Mouse (Mus musculus): ENCODE measurements around the gene Ush1g. TPM values are rescaled to one million over a fixed set of nuclear protein-coding genes. Genes with fewer than 3 reads are reported as not detected.

Gene Ush1g
- polyA plus RNA-seq, 1 experiment, result 2.0 TPM

GRCm38 (mm10) chr11:115273735-115274134 is 48.1 kb downstream of the Ush1g start:
- no peak overlapping the region for H3K27ac ChIP-seq (ENCODE audit: insufficient read depth, low read length)
- DNase-seq (ENCODE audit: low read depth in 1 of 2, low spot score in 2 of 2), result no peak
- TF ChIP-seq CTCF (IDR thresholded peaks at IDR 0.05; ENCODE audit: extremely low read depth, insufficient read depth, insufficient read length, insufficient replicate concordance) (no peak), POLR2A (IDR thresholded peaks at IDR 0.05; ENCODE audit: low read depth, low read length) (no peak)
- H3K4me3 ChIP-seq (ENCODE audit: extremely low read depth, insufficient read depth, insufficient read length), result no peak overlapping the region
- peaks cover 14% of the 10 kb centered on the region; the same call in 1 of the 2 replicates for H3K4me1 ChIP-seq (ENCODE audit: control insufficient read depth, insufficient read depth, insufficient read length)
- no peaks in the 10 kb centered on the region for H3K27me3 ChIP-seq (ENCODE audit: control insufficient read depth, insufficient read depth, low read length)
- peaks cover 9% of the 10 kb centered on the region for H3K36me3 ChIP-seq (ENCODE audit: control insufficient read depth, insufficient read depth, low read length)
- 82% methylated on average over 7 of the region's 7 CpGs for WGBS

DNA sequence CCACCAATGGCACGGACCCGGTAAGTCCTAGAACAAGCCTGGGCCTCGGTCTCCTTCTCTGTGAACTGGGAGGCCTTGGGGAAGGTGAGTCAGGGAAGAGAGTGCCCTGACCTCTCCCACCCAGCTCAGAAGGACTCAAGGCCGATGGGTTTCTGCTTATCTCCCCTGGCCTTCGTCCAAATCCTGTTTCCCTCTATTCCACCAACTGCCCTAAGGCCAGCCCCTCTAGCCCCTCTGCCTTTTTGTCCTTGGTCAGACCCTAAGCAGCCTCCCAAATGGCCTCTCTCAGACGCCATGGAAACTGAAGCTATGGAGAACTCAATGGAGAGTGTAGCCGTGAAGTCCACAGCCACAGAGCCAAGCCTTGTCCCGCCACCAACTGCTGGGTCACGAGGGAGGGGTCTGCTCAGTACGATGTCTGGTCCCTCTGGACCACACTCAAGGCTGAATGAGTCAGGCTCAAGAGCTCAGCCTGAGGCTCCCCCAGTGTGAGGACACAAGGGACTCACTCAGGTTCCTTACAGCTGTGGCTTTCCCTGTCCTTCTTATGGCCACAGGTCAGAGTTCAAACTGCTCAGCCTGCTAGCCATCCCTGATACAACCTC is 48.8 kb downstream of the Ush1g start:
- Histone ChIP-seq H3K4me1 (ENCODE audit: control insufficient read depth, insufficient read depth, insufficient read length) (peaks cover 14% of the 10 kb centered on the region; the same call in 1 of the 2 replicates), H3K27ac (ENCODE audit: insufficient read depth, low read length) (no peak overlapping the region), H3K27me3 (ENCODE audit: control insufficient read depth, insufficient read depth, low read length) (peaks cover 1% of the 10 kb centered on the region), H3K36me3 (ENCODE audit: control insufficient read depth, insufficient read depth, low read length) (peaks cover 15% of the 10 kb centered on the region), H3K4me3 (ENCODE audit: extremely low read depth, insufficient read depth, insufficient read length) (no peak overlapping the region)
- TF ChIP-seq POLR2A (IDR thresholded peaks at IDR 0.05; ENCODE audit: low read depth, low read length) (no peak), CTCF (IDR thresholded peaks at IDR 0.05; ENCODE audit: extremely low read depth, insufficient read depth, insufficient read length, insufficient replicate concordance) (no peak)
- WGBS, result 86% methylated on average over 10 of the region's 10 CpGs
- no peak for DNase-seq (ENCODE audit: low read depth in 1 of 2, low spot score in 2 of 2)

- H3K36me3 ChIP-seq (ENCODE audit: control insufficient read depth, insufficient read depth, low read length), result peaks cover 15% of the 10 kb centered on the region
- no peak for TF ChIP-seq POLR2A (IDR thresholded peaks at IDR 0.05; ENCODE audit: low read depth, low read length)
- TF ChIP-seq CTCF (IDR thresholded peaks at IDR 0.05; ENCODE audit: extremely low read depth, insufficient read depth, insufficient read length, insufficient replicate concordance), result no peak
- WGBS, result 90% methylated on average over 10 of the region's 10 CpGs
- H3K4me1 ChIP-seq (ENCODE audit: control insufficient read depth, insufficient read depth, insufficient read length), result peaks cover 16% of the 10 kb centered on the region
- no peak for DNase-seq (ENCODE audit: low read depth in 1 of 2, low spot score in 2 of 2)
- no peak overlapping the region for H3K27ac ChIP-seq (ENCODE audit: insufficient read depth, low read length)
- H3K27me3 ChIP-seq (ENCODE audit: control insufficient read depth, insufficient read depth, low read length), result peaks cover 12% of the 10 kb centered on the region
- no peak overlapping the region for H3K4me3 ChIP-seq (ENCODE audit: extremely low read depth, insufficient read depth, insufficient read length)
These were observed 50.4 kb downstream of the Ush1g start for GRCm38 (mm10) chr11:115271481-115271880.

DNA sequence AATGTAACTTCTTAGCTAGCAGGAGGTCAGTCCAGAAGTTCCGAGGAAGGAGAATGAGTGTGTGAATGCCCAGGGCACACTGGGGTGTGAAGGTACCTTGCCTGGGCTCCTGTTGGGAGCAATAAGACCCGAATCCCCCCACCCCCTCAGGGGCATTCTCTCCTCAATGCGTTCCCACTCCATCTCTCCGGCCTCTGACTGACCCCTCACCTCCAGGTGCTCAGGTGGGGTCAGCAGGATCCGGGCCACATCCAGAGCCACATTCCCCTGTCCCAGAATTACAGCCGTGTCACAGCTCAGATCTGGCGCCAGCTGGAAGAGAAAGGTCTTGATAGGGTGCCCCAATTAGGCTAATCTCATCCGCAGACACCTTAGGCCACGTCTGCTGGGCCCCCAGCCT is 50.8 kb downstream of the Ush1g start:
- no peak for TF ChIP-seq POLR2A (IDR thresholded peaks at IDR 0.05; ENCODE audit: low read depth, low read length)
- no peak for TF ChIP-seq CTCF (IDR thresholded peaks at IDR 0.05; ENCODE audit: extremely low read depth, insufficient read depth, insufficient read length, insufficient replicate concordance)
- Histone ChIP-seq H3K4me3 (ENCODE audit: extremely low read depth, insufficient read depth, insufficient read length) (no peak overlapping the region), H3K27ac (ENCODE audit: insufficient read depth, low read length) (no peak overlapping the region), H3K36me3 (ENCODE audit: control insufficient read depth, insufficient read depth, low read length) (peaks cover 15% of the 10 kb centered on the region), H3K4me1 (ENCODE audit: control insufficient read depth, insufficient read depth, insufficient read length) (peaks cover 12% of the 10 kb centered on the region), H3K27me3 (ENCODE audit: control insufficient read depth, insufficient read depth, low read length) (peaks cover 16% of the 10 kb centered on the region)
- 93% methylated on average over 9 of the region's 9 CpGs for WGBS
- no peak for DNase-seq (ENCODE audit: low read depth in 1 of 2, low spot score in 2 of 2)

DNA sequence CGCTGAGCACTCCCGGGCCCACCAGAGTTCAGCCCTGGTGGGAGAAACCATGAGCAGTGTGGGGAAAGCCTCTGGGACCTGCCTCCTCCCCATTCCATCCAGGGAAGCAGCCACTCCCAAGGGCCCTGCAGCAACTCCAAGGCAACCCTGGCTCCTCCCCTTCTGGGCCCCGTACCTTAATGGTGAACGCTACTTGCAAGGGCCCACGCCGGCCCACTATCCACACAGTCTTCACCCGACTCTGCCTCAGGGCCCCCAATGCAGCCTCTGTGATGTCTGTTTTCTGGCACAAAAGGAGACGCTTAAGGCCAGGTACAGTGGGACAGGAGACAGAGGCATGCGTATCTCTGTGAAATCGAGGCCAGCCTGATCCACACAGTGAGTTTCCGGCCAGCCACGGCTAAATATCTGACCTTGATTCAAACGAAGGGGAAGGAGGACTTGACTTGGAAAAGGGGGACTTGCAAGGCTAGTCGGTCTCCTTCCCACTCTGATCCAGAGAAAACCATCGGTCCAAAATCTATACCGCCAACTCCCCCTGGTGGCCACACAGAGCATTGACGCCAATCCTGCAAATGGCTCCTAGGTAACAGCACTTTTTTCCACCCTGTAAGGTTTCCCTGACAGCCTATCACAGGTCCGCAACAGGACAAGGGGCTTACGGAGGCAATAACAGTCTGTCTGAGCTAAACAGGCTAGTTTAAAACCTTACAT is 51.5 kb downstream of the Ush1g start:
- Histone ChIP-seq H3K4me1 (ENCODE audit: control insufficient read depth, insufficient read depth, insufficient read length) (peaks cover 4% of the 10 kb centered on the region), H3K4me3 (ENCODE audit: extremely low read depth, insufficient read depth, insufficient read length) (no peak overlapping the region), H3K27ac (ENCODE audit: insufficient read depth, low read length) (no peak overlapping the region), H3K27me3 (ENCODE audit: control insufficient read depth, insufficient read depth, low read length) (peaks cover 19% of the 10 kb centered on the region), H3K36me3 (ENCODE audit: control insufficient read depth, insufficient read depth, low read length) (peaks cover 15% of the 10 kb centered on the region)
- DNase-seq (ENCODE audit: low read depth in 1 of 2, low spot score in 2 of 2), result peak; percentile 15 to 42
- WGBS, result 60% methylated on average over 19 of the region's 19 CpGs
- TF ChIP-seq CTCF (IDR thresholded peaks at IDR 0.05; ENCODE audit: extremely low read depth, insufficient read depth, insufficient read length, insufficient replicate concordance), result peak; percentile 83; the same call in 1 of the 2 replicates
- TF ChIP-seq POLR2A (IDR thresholded peaks at IDR 0.05; ENCODE audit: low read depth, low read length), result no peak

DNA sequence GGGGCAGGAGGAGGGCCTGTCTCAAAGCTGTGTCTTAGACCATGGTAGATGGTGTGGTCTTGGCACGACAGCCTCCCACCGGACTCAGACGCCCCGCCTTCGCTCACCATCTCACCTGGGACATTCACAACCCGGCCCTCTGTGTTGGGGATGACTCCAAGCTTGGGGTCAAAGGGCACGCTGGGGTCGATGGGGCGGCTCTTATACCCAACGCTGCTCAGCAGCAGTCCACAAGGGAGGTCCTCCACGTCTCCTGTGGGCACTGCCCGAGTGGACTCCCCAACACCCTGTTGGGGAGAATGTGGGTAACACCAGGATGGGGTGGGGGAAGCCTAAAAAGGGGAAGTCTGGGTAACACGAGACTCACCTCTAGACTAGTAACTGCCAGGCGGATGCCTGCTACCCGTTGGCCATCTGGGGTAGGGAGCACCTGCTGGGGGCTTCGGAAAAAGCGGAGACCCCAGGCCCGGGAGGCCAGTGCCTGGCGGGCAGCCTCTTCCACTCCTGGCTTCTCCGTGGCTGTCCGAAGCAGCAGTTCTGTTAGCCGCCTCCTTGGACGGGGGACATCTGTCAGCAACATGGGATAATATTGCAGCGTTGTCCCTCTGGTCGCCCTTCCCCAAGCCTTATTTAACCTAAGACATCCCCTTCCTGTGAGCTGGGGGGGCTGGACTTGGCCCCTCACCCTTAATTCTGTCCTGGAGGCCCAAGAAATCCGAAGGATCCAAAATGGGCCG is 52.3 kb downstream of the Ush1g start:
- Histone ChIP-seq H3K27me3 (ENCODE audit: control insufficient read depth, insufficient read depth, low read length) (peaks cover 21% of the 10 kb centered on the region), H3K4me1 (ENCODE audit: control insufficient read depth, insufficient read depth, insufficient read length) (peaks cover 3% of the 10 kb centered on the region; the same call in 1 of the 2 replicates), H3K4me3 (ENCODE audit: extremely low read depth, insufficient read depth, insufficient read length) (no peak overlapping the region), H3K27ac (ENCODE audit: insufficient read depth, low read length) (no peak overlapping the region), H3K36me3 (ENCODE audit: control insufficient read depth, insufficient read depth, low read length) (peaks cover 15% of the 10 kb centered on the region)
- 83% methylated on average over 27 of the region's 27 CpGs for WGBS
- TF ChIP-seq POLR2A (IDR thresholded peaks at IDR 0.05; ENCODE audit: low read depth, low read length) (no peak), CTCF (IDR thresholded peaks at IDR 0.05; ENCODE audit: extremely low read depth, insufficient read depth, insufficient read length, insufficient replicate concordance) (no peak)
- DNase-seq (ENCODE audit: low read depth in 1 of 2, low spot score in 2 of 2), result no peak
